8 mouse cellular contexts compared by ENCODE assay signal in genomic region chr6:88431202-88431601, GRCm38 (mm10). TPM values are rescaled to one million over a fixed set of nuclear protein-coding genes. Genes with fewer than 3 reads are reported as not detected.
DNase-seq lines count a peak whose midpoint lies in the region; ATAC-seq lines count a peak whose summit lies in the region.

No protein-coding gene starts in this region.

- H3K4me2 ChIP-seq in heart, embryonic 11.5 days = no peak overlapping the region

- no peaks in the 10 kb centered on the region for H3K4me1 ChIP-seq in heart, embryonic 11.5 days (ENCODE audit: control insufficient read depth, insufficient read depth, low read length)

- peak; percentile 52; the same call in 1 of the 2 replicates for ATAC-seq in heart, embryonic 11.5 days (replicated peaks; ENCODE audit: insufficient number of reproducible peaks, low FRiP score, low TSS enrichment)

- no peaks in the 10 kb centered on the region for H3K36me3 ChIP-seq in heart, embryonic 11.5 days (ENCODE audit: control insufficient read depth, insufficient read depth, low read length)

- DNase-seq in adrenal gland, adult 2 months = peak; percentile 28
- no peak for DNase-seq in adrenal gland, postnatal 4 days (ENCODE audit: low spot score in 2 of 2)
- peak; percentile 12 for DNase-seq in right cerebral cortex, adult 18-20 months
- no peak for DNase-seq in right cerebral cortex, postnatal 4 days
- peak; percentile 76 to 80 for DNase-seq in kidney, postnatal 25 days
- DNase-seq in retina, embryonic 14.5 days (ENCODE audit: low spot score) = peak; percentile 63
- DNase-seq in B cell, adult 2 months = no peak

- H3K27me3 ChIP-seq in heart, embryonic 11.5 days (ENCODE audit: control insufficient read depth, insufficient read depth, low read length) = no peaks in the 10 kb centered on the region

- H3K9me3 ChIP-seq in heart, embryonic 11.5 days (replicated peaks; ENCODE audit: control insufficient read depth, low read length) = no peaks in the 10 kb centered on the region

- H3K4me3 ChIP-seq in heart, embryonic 11.5 days (ENCODE audit: low read depth, low read length) = no peak overlapping the region

- no peak overlapping the region for H3K27ac ChIP-seq in heart, embryonic 11.5 days (ENCODE audit: low read depth, low read length)

- 8% methylated on average over 4 of the region's 4 CpGs for WGBS in heart, embryonic 11.5 days (ENCODE audit: insufficient replicate concordance)

- no peak overlapping the region for H3K9ac ChIP-seq in heart, embryonic 11.5 days (ENCODE audit: low read depth, low read length)

RNA-seq across cellular contexts. Expression of gene Eefsec, which starts 15.1 kb away (rescaled TPM):
- 10 to 100 TPM; 15.4 to 17.2 TPM for total RNA-seq in adrenal gland, adult 2 months (2021)
- polyA plus RNA-seq in adrenal gland, adult 2 months (2012; rRNA removed) = 18.0 and 22.4 TPM in 2 replicates
- 10 to 100 TPM; 21.2 to 24.1 TPM for total RNA-seq in adrenal gland, postnatal 4 days (2021)
- polyA plus RNA-seq in heart, embryonic 11.5 days (2014; fragmentation: Nextera tagmentation; extraction: Ambion mirVana) = 20.9 and 29.1 TPM in 2 replicates

RNA-seq across cellular contexts. Expression of gene Ruvbl1, which starts 34.0 kb away (rescaled TPM):
- 10 to 100 TPM; 29.8 to 33.1 TPM for total RNA-seq in adrenal gland, adult 2 months (2021)
- 14.7 and 19.4 TPM in 2 replicates for polyA plus RNA-seq in adrenal gland, adult 2 months (2012; rRNA removed)
- 10 to 100 TPM; 34.1 to 38.4 TPM for total RNA-seq in adrenal gland, postnatal 4 days (2021)
- 92.5 and 101 TPM in 2 replicates for polyA plus RNA-seq in heart, embryonic 11.5 days (2014; fragmentation: Nextera tagmentation; extraction: Ambion mirVana)

Comparison
In these comparisons a context has a peak if more than half of its experiments do, and no peak if none do; other contexts are left out.
1. DNase-seq: peak in adrenal gland, adult 2 months (single experiment), right cerebral cortex, adult 18-20 months (single experiment), kidney, postnatal 25 days (2 of 2) and retina, embryonic 14.5 days (single experiment); none in adrenal gland, postnatal 4 days (0 of 2), right cerebral cortex, postnatal 4 days (single experiment) and B cell, adult 2 months (0 of 2).